Mouse (Mus musculus): ENCODE results near the gene Pou4f2.

Gene Pou4f2

DNA sequence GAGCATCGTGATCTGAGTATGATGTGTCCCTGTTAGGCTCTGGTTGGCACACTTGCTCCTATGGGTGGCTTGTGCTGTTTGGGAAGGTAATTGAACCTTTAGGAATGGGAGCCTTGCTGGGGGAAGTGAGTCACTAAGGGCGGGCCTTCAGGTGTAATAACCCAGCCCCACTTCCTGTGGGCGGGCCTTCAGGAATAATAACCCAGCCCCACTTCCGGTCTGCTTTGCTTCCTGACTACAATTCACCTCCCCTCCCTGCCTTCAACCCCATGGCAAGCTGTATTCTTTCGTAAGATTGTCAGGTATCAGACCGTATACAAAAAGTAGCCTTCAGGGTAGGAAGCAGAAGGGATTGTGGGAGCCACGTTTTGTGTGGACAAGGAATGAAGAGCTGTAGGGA, 45.7 kb downstream of the Pou4f2 start:
- no peak for DNase-seq
